Mouse (Mus musculus): ENCODE results near the gene Hyal3. TPM values are rescaled to one million over a fixed set of nuclear protein-coding genes. Genes with fewer than 3 reads are reported as not detected.

Gene Hyal3
- polyA plus RNA-seq, 1 experiment from 2014 or later: 1.7 TPM

DNA sequence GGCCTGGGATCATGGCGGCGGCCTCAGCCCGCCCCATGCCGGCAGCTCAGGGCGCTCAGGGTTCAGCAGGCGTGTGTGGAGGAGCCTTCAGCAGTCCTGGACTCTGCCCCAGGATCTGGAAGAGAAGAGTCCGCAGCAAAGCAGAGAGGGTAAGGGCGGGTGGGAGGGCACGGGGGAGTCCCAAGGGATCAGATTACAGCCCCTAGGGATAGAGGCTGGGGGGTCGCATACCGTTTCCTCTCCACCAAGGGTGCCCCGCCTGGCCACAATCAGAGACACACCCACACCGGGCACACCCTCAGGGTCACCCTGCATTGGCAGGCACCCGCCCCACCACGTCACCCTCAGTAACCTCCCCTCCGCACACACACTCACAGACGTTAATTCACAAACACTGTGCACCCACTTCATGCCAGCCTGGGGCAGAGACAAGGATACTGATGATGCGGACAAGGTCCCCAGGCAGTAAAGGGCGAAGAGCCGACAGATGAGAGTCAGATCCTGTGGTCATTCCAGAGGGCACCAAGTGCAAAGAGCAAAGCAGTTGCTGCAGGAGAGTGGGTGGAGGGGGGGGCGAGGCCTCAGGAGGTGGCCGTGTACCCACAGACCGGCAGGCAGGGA is 24.5 kb downstream of the Hyal3 start:
- H3K27me3 ChIP-seq: 0 out of 2 replicates have a peak, but pooled peaks cover 2% of the 10 kb centered on the region
- H3K9ac ChIP-seq: peak overlapping the region; percentile 45; the same call in 1 of the 2 replicates
- no peak for ATAC-seq (ENCODE audit: low FRiP score, low read depth)
- WGBS: 32% methylated on average over 23 of the region's 23 CpGs
- peaks cover 77% of the 10 kb centered on the region for H3K4me1 ChIP-seq
- H3K27ac ChIP-seq: peak overlapping the region; percentile 65; the same call in 1 of the 2 replicates
- no peaks in the 10 kb centered on the region for H3K9me3 ChIP-seq
- peak overlapping the region; percentile 63 for H3K4me2 ChIP-seq (replicated peaks)
- no peak overlapping the region for H3K4me3 ChIP-seq
- no peaks in the 10 kb centered on the region for H3K36me3 ChIP-seq

GRCm38 (mm10) chr9:107606591-107606990 is 26.0 kb downstream of the Hyal3 start:
- H3K4me2 ChIP-seq (replicated peaks): peak overlapping the region; percentile 63
- H3K36me3 ChIP-seq: no peaks in the 10 kb centered on the region
- peaks cover 92% of the 10 kb centered on the region for H3K4me1 ChIP-seq
- H3K27ac ChIP-seq: peak overlapping the region; percentile 67
- no peak for ATAC-seq (ENCODE audit: low FRiP score, low read depth)
- no peaks in the 10 kb centered on the region for H3K27me3 ChIP-seq
- H3K9ac ChIP-seq: peak overlapping the region; percentile 62
- 3% methylated on average over 9 of the region's 9 CpGs for WGBS
- no peaks in the 10 kb centered on the region for H3K9me3 ChIP-seq
- peak overlapping the region; percentile 33 for H3K4me3 ChIP-seq

DNA sequence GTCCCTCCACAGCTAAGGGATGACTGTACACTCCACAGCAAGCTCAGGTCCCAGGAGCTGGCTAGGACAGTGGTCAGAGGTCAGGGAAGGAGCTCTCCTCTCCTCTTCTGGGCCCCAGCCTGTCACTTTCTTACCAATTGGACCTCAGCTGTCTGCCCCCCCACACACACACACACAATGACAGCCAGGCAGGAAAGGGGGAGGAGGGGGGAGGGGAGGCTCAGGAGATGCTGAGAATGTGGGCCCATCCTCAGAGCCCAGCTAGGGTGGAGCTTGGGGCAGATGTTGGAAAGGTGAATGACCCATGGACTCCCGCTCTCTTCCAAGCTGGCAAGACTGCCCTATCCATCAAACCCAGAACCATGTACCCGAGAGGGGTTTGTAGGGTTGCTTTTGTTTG is 26.4 kb downstream of the Hyal3 start:
- H3K4me2 ChIP-seq (replicated peaks): peak overlapping the region; percentile 63
- peaks cover 93% of the 10 kb centered on the region for H3K4me1 ChIP-seq
- 65% methylated on average over 2 of the region's 2 CpGs for WGBS
- no peaks in the 10 kb centered on the region for H3K9me3 ChIP-seq
- H3K36me3 ChIP-seq: no peaks in the 10 kb centered on the region
- H3K27ac ChIP-seq: peak overlapping the region; percentile 67
- no peaks in the 10 kb centered on the region for H3K27me3 ChIP-seq
- H3K9ac ChIP-seq: peak overlapping the region; percentile 62
- peak overlapping the region; percentile 33 for H3K4me3 ChIP-seq
- ATAC-seq (ENCODE audit: low FRiP score, low read depth): no peak

GRCm38 (mm10) chr9:107607653-107608245 is 27.1 kb downstream of the Hyal3 start:
- ATAC-seq (ENCODE audit: low FRiP score, low read depth): no peak
- Histone ChIP-seq H3K9me3 (no peaks in the 10 kb centered on the region), H3K36me3 (no peaks in the 10 kb centered on the region), H3K27me3 (no peaks in the 10 kb centered on the region), H3K27ac (peak overlapping the region; percentile 67; the same call in 1 of the 2 replicates), H3K4me3 (no peak overlapping the region), H3K4me2 (replicated peaks) (peak overlapping the region; percentile 63), H3K9ac (peak overlapping the region; percentile 35), H3K4me1 (peaks cover 91% of the 10 kb centered on the region)
- 52% methylated on average over 9 of the region's 9 CpGs for WGBS

DNA sequence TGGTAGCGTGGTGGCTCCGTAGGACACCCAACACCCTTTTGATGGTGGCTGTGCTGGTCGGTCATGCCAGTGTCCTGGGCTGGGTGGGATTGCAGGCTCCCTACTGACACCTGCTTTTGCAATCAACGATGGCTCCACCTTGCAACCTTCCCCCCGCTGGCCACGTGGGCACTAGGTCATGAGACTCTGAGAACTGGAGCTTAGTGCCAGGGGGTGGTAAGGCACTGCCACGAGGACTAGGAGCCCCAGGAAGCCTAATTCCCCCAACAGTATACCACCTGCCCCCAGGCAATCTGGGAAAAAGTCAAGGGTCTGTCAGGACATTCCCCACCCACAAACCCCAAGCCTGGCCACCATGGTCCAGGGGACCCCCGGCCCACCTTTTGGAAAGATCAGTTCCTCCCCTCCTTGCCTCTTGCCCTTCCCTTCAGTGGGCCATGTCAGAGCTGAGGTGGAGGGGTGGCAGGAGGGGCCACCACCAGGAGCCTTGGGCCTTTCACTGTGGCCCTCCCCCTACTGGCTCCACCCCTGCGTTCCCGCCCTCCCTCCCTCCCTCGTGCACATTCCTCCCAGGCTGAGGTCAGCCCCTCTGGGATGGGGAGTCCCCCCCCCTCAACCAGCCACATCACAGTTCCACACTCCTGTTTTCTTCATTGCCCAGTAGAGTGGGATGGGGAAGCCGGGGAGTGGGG is 28.3 kb downstream of the Hyal3 start, which contains the start of gene Sema3b:
Gene Sema3b, minus strand, starts transcription at position 489 of the 692 bp plus-strand sequence.
- peak; percentile 14; the same call in 1 of the 2 replicates for ATAC-seq (ENCODE audit: low FRiP score, low read depth)
- peak within 1 kb of the TSS; percentile 67 for H3K27ac ChIP-seq

DNA sequence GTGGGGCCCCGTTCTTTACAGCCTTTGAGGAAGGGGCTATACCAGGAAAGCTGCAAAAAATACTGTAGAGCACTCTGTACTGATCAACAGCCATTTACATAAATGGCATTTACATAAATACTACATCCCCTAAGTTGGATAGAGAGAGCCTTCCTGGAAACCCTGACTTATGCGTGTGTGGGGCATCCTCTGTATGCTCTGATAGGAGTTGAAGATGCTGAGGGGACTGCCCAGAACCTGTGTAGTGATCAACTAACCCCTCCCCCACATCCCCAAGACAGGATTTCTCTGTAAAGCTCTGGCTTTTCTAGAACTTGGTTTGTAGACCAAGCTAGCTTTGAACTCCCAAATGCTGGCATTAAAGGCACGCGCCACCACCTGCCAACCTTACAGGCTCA is 28.8 kb downstream of the Hyal3 start:
- ATAC-seq (ENCODE audit: low FRiP score, low read depth): no peak
- Histone ChIP-seq H3K9ac (no peak overlapping the region), H3K4me3 (no peak overlapping the region), H3K4me1 (peaks cover 82% of the 10 kb centered on the region), H3K27me3 (no peaks in the 10 kb centered on the region), H3K36me3 (peaks cover 9% of the 10 kb centered on the region), H3K4me2 (replicated peaks) (peak overlapping the region; percentile 63), H3K27ac (peak overlapping the region; percentile 67), H3K9me3 (no peaks in the 10 kb centered on the region)
- 58% methylated on average over 4 of the region's 4 CpGs for whole genome bisulfite sequencing

More for the DNA sequence above, 28.3 kb downstream of the Hyal3 start, which contains the start of gene Sema3b:
- WGBS: 38% methylated on average over 11 of the region's 12 CpGs
- Histone ChIP-seq H3K4me2 (replicated peaks) (peak within 1 kb of the TSS; percentile 63), H3K27me3 (no peaks in the 10 kb centered on the region), H3K4me1 (peaks cover 88% of the 10 kb centered on the region), H3K36me3 (peaks cover 3% of the 10 kb centered on the region), H3K9me3 (no peaks in the 10 kb centered on the region), H3K4me3 (no peak within 1 kb of the TSS), H3K9ac (peak within 1 kb of the TSS; percentile 35)

DNA sequence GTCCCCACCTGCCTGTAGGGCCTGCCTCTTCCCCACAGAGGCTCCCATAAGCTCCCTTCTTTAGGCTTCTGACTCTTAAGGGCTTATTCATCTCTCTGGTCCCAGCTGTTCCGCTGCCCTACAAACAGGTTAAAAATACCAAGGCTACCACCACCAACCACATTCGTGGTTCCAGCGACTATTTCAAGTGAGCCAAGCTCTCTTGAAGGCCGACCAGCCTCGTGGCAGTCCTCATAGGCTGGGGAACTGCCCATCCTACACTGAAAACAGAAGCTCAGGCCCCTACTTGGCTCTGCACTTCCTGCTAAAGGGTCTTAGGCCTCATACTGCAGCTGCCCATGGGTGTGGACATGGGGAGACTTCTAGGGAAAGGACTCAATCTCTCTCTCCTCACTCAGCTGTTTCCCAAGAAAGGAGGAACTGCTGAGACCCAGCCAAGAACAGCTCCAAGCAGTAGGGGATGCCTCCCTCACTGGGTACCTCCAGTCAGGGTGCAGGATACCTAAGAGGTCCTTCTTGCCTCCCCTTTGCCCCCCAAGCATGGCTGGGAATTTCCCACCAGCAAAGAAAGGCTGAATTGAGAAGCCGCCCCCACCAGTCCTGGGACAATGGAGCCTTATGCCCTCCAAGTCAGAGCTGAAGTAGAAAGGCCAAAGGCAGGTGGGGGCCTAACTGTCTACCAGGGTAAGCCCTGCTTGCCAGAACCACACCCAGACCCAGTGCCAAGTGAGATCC is 31.0 kb downstream of the Hyal3 start:
- Histone ChIP-seq H3K9me3 (no peaks in the 10 kb centered on the region), H3K9ac (peak overlapping the region; percentile 66), H3K36me3 (peaks cover 31% of the 10 kb centered on the region), H3K4me3 (peak overlapping the region; percentile 40), H3K4me2 (replicated peaks) (peak overlapping the region; percentile 70), H3K4me1 (peaks cover 61% of the 10 kb centered on the region), H3K27me3 (no peaks in the 10 kb centered on the region), H3K27ac (peak overlapping the region; percentile 93)
- ATAC-seq (ENCODE audit: low FRiP score, low read depth): 0 out of 2 replicates have a peak, but pooled peaks have one; percentile 2
- 73% methylated on average over 6 of the region's 6 CpGs for WGBS

DNA sequence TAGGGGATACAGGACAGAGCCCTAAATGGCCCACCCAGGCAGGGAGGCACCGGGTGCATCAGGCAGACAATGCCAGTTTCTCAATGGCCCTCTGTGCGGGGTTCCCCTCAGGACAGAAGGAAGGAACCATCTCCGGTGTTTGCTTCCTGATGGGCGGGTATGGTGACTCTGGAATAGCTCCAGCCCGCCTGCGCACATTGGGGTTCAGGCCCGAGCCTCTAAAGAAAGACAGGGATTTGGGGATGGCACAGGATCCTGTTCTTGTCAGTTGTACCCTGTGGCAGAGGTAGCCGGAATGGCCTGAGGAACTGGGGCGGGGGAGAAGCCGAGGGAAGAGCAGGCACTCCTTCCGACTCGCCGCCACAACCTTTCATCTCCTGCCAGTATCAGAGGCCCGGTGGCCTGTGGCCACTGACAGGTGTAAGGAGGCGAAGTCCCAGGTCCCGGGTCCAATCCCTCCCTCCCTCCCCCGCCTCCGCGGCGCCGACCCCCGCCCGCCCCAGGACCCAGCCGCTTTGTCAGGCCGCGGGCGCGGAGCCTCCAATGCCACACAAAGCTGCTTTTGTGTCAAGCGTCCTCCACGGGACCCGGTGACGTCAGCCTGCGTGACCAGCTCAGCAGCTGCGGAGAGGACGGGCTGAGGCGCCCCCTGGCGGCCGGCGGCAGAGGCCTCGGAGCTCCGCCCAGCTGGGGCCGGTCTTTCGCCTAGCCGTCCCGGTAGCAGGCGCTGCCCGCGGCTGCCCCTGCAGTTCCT is 31.8 kb downstream of the Hyal3 start:
- Histone ChIP-seq H3K4me2 (replicated peaks) (peak overlapping the region; percentile 70), H3K27me3 (no peaks in the 10 kb centered on the region), H3K4me3 (peak overlapping the region; percentile 40), H3K9me3 (no peaks in the 10 kb centered on the region), H3K4me1 (peaks cover 53% of the 10 kb centered on the region), H3K27ac (peak overlapping the region; percentile 93), H3K9ac (peak overlapping the region; percentile 66), H3K36me3 (peaks cover 36% of the 10 kb centered on the region)
- WGBS: 7% methylated on average over 45 of the region's 48 CpGs
- peak; percentile 90 for ATAC-seq (ENCODE audit: low FRiP score, low read depth)

- peak overlapping the region; percentile 40 for H3K4me3 ChIP-seq
- WGBS: 11% methylated on average over 12 of the region's 12 CpGs
- H3K27ac ChIP-seq: peak overlapping the region; percentile 82; the same call in 1 of the 2 replicates
- peak overlapping the region; percentile 51 for H3K9ac ChIP-seq
- H3K4me2 ChIP-seq (replicated peaks): peak overlapping the region; percentile 70
- no peaks in the 10 kb centered on the region for H3K27me3 ChIP-seq
- H3K36me3 ChIP-seq: peaks cover 43% of the 10 kb centered on the region
- 0 out of 2 replicates have a peak, but pooled peaks have one; percentile 2 for ATAC-seq (ENCODE audit: low FRiP score, low read depth)
- peaks cover 46% of the 10 kb centered on the region for H3K4me1 ChIP-seq
- H3K9me3 ChIP-seq: no peaks in the 10 kb centered on the region
These were observed 32.4 kb downstream of the Hyal3 start for GRCm38 (mm10) chr9:107612945-107613569.

DNA sequence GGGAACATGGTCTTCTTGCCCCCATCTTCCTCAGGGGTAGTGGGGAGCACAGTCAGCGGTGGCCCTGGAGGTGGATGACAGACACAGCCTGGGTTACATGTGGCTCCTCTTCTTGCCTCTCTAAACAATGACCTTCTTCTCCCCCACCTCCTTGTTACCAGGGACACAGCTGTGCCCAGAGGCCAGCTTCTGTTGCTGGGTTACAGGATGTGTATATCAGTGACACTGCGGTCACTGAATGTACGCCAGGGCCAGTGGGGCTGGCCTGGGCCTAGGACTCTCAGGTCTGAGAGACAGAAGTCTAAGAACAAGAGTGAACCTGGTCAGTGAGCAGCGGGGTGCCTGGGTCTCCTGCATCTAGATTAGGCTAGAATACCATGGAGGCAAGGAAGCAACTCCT is 34.4 kb downstream of the Hyal3 start:
- no peaks in the 10 kb centered on the region for H3K27me3 ChIP-seq
- no peak for ATAC-seq (ENCODE audit: low FRiP score, low read depth)
- H3K9me3 ChIP-seq: no peaks in the 10 kb centered on the region
- H3K4me2 ChIP-seq (replicated peaks): no peak overlapping the region
- WGBS: 93% methylated on average over 4 of the region's 4 CpGs
- H3K36me3 ChIP-seq: peaks cover 62% of the 10 kb centered on the region
- H3K4me1 ChIP-seq: peaks cover 28% of the 10 kb centered on the region
- H3K27ac ChIP-seq: no peak overlapping the region
- H3K4me3 ChIP-seq: no peak overlapping the region
- no peak overlapping the region for H3K9ac ChIP-seq

DNA sequence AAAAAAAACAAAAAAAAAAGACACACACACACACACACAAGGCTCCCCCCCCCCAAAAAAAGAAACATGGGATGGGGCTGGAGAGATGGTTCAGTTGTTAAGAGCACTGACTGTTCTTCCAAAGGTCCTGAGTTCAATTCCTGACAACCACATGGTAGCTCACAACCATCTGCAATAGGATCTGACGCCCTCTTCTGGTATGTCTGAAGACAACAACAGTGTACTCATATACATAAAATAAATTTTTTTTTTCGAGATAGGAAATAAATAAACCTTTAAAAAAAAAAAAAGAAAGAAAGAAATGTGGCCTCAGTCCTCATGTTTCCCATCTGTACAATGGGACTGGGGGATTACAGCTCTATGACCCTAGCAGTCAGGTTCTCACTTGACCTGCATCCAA is 36.8 kb downstream of the Hyal3 start:
- H3K36me3 ChIP-seq: peaks cover 75% of the 10 kb centered on the region
- WGBS: 79% methylated on average over 2 of the region's 2 CpGs
- H3K9me3 ChIP-seq: no peaks in the 10 kb centered on the region
- H3K27me3 ChIP-seq: no peaks in the 10 kb centered on the region
- no peak overlapping the region for H3K9ac ChIP-seq
- no peak overlapping the region for H3K27ac ChIP-seq
- ATAC-seq (ENCODE audit: low FRiP score, low read depth): no peak
- no peak overlapping the region for H3K4me2 ChIP-seq (replicated peaks)
- H3K4me1 ChIP-seq: peaks cover 4% of the 10 kb centered on the region
- no peak overlapping the region for H3K4me3 ChIP-seq
